Mouse (Mus musculus): Measurements from ENCODE around the gene Cwc22.

DNA sequence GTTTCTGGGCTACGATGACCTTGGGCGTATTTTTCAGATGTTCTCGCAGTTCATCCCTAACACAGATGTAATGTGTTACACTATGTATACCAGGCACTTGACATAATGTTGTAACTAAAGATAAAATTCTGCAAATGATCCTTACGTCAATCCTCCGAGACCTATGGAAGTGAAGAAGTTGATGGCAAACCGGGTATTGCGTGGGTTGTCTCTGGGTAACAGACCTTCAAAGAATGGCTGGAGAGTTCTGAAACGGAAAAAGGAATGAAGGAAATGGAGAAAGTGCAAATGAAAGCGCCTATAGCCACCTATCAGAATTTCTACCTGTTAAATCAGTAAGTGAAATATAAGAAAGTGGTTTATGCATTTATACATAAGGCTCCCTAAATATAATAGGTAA is 42.2 kb downstream of the Cwc22 start:
- TF ChIP-seq CTCF (conservative IDR thresholded peaks at IDR 0.05; ENCODE audit: low read length) (no peak), POU5F1 (IDR thresholded peaks at IDR 0.05; ENCODE audit: borderline replicate concordance, low read length) (no peak)
